Mouse (Mus musculus) forebrain, embryonic 14.5 days (tissue): ENCODE measurements around the gene Gm10447. TPM values are rescaled to one million over a fixed set of nuclear protein-coding genes. Genes with fewer than 3 reads are reported as not detected.

Experiments
- ATAC-seq: fragments of 200-750 bp; cut with Nextera tagmentation; 2 replicates; pipeline ENCODE4 v1.8.0; 2017; ENCODE audit warnings: mild to moderate bottlenecking, moderate library complexity
- DNase-seq: peaks from one replicate; pipeline ENCODE4 v3.0.0-alpha.2; 2015; ENCODE audit warnings: low spot score
- H3K27ac ChIP-seq: fragments of 300-500 bp; sonication (generic); 2 replicates; pipeline ENCODE4 v1.5.1; 2014; ENCODE audit warnings: low read depth, mild to moderate bottlenecking, control low read depth, low read length, moderate library complexity
- H3K27me3 ChIP-seq: fragments of 300-500 bp; sonication (generic); replicated peaks from 2 replicates; pipeline ENCODE4 v1.6.1; 2014; ENCODE audit warnings: low read length, control low read depth, mixed read lengths; ENCODE audit not compliant: control insufficient read depth, insufficient read depth
- H3K36me3 ChIP-seq: fragments of 300-500 bp; sonication (generic); 2 replicates; pipeline ENCODE4 v1.6.1; 2014; ENCODE audit warnings: low read length, control low read depth; ENCODE audit not compliant: control insufficient read depth, insufficient read depth
- H3K4me1 ChIP-seq: fragments of 300-500 bp; sonication (generic); 2 replicates; pipeline ENCODE4 v1.6.1; 2014; ENCODE audit warnings: antibody characterized with exemption, low read length, control low read depth; ENCODE audit not compliant: control insufficient read depth, insufficient read depth
- H3K4me2 ChIP-seq: fragments of 300-500 bp; sonication (generic); 2 replicates; pipeline ENCODE4 v1.6.1; 2014; ENCODE audit warnings: mild to moderate bottlenecking, control low read depth, low read length
- H3K4me3 ChIP-seq: fragments of 300-500 bp; sonication (generic); 2 replicates; pipeline ENCODE4 v1.5.1; 2014; ENCODE audit warnings: low read depth, low read length, control low read depth
- H3K9ac ChIP-seq: fragments of 300-500 bp; sonication (generic); 2 replicates; pipeline ENCODE4 v1.6.1; 2014; ENCODE audit warnings: mild to moderate bottlenecking, low read length, control low read depth, moderate library complexity
- H3K9me3 ChIP-seq: fragments of 300-500 bp; sonication (generic); replicated peaks from 2 replicates; pipeline ENCODE4 v1.6.1; 2016; ENCODE audit warnings: low read length, control low read depth, mixed read lengths; ENCODE audit not compliant: control insufficient read depth
- WGBS: fragments of 180-500 bp; shearing (Covaris S2); extraction: QIAGEN DNeasy Blood & Tissue Kit; methylation state at CpG from one replicate; pipeline ENCODE4 v1.1.7; 2014; 5-methylcytosine and 5-hydroxymethylcytosine counted together
- polyA plus RNA-seq: library from polyadenylated mRNA; unstranded; fragments of >200 nt; fragmentation: Nextera tagmentation; extraction: Ambion mirVana; gene quantifications from 2 replicates; pipeline ENCODE4 v1.2.1, GENCODE M21; 2014

Gene Gm10447
- polyA plus RNA-seq, 1 experiment from 2014 or later, result not detected

- Histone ChIP-seq H3K36me3 (no peaks in the 10 kb centered on the region), H3K4me2 (no peak overlapping the region), H3K9me3 (no peaks in the 10 kb centered on the region), H3K9ac (no peak overlapping the region), H3K4me3 (no peak overlapping the region), H3K27ac (no peak overlapping the region), H3K4me1 (no peaks in the 10 kb centered on the region), H3K27me3 (peaks cover 17% of the 10 kb centered on the region)
- WGBS, result 86% methylated on average over 5 of the region's 5 CpGs
- ATAC-seq (no peak), DNase-seq (no peak)
These were observed 3.9 kb downstream of the Gm10447 start for GRCm38 (mm10) chr11:53453031-53453430.

- no peak for ATAC-seq
- 94% methylated on average over 9 of the region's 9 CpGs for WGBS
- H3K4me3 ChIP-seq, result no peak overlapping the region
- no peak for DNase-seq
- no peak overlapping the region for H3K27ac ChIP-seq
- no peaks in the 10 kb centered on the region for H3K36me3 ChIP-seq
- H3K27me3 ChIP-seq, result peaks cover 10% of the 10 kb centered on the region
- H3K4me1 ChIP-seq, result no peaks in the 10 kb centered on the region
- H3K9ac ChIP-seq, result no peak overlapping the region
- H3K4me2 ChIP-seq, result no peak overlapping the region
- H3K9me3 ChIP-seq, result no peaks in the 10 kb centered on the region
These were observed 4.5 kb downstream of the Gm10447 start for GRCm38 (mm10) chr11:53452396-53452795.

- DNase-seq, result no peak
- H3K4me2 ChIP-seq, result no peak overlapping the region
- WGBS, result 88% methylated on average over 2 of the region's 2 CpGs
- H3K9ac ChIP-seq, result no peak overlapping the region
- no peaks in the 10 kb centered on the region for H3K36me3 ChIP-seq
- H3K9me3 ChIP-seq, result no peaks in the 10 kb centered on the region
- H3K27ac ChIP-seq, result no peak overlapping the region
- ATAC-seq, result no peak
- H3K4me1 ChIP-seq, result no peaks in the 10 kb centered on the region
- no peak overlapping the region for H3K4me3 ChIP-seq
- peaks cover 2% of the 10 kb centered on the region; the same call in 1 of the 2 replicates for H3K27me3 ChIP-seq
These were observed 5.5 kb downstream of the Gm10447 start for GRCm38 (mm10) chr11:53451361-53451760.

- Histone ChIP-seq H3K4me3 (no peak overlapping the region), H3K9me3 (no peaks in the 10 kb centered on the region), H3K36me3 (no peaks in the 10 kb centered on the region), H3K9ac (no peak overlapping the region), H3K27ac (no peak overlapping the region), H3K4me2 (no peak overlapping the region), H3K4me1 (no peaks in the 10 kb centered on the region), H3K27me3 (no peaks in the 10 kb centered on the region)
- WGBS, result 67% methylated on average over 15 of the region's 15 CpGs
- no peak for DNase-seq
- no peak for ATAC-seq
These were observed 6.7 kb downstream of the Gm10447 start for GRCm38 (mm10) chr11:53450070-53450705.

- H3K4me3 ChIP-seq, result no peak overlapping the region
- no peak overlapping the region for H3K27ac ChIP-seq
- no peaks in the 10 kb centered on the region for H3K36me3 ChIP-seq
- no peaks in the 10 kb centered on the region for H3K9me3 ChIP-seq
- H3K9ac ChIP-seq, result no peak overlapping the region
- no peaks in the 10 kb centered on the region for H3K27me3 ChIP-seq
- H3K4me1 ChIP-seq, result no peaks in the 10 kb centered on the region
- WGBS, result 83% methylated on average over 1 of the region's 1 CpGs
- ATAC-seq, result no peak
- H3K4me2 ChIP-seq, result no peak overlapping the region
- DNase-seq, result no peak
These were observed 8.4 kb downstream of the Gm10447 start for GRCm38 (mm10) chr11:53448529-53448928.

GRCm38 (mm10) chr11:53447996-53448395, 8.9 kb downstream of the Gm10447 start:
- H3K27ac ChIP-seq, result no peak overlapping the region
- DNase-seq (no peak), ATAC-seq (no peak)
- H3K9ac ChIP-seq, result no peak overlapping the region
- no peaks in the 10 kb centered on the region for H3K36me3 ChIP-seq
- H3K4me1 ChIP-seq, result no peaks in the 10 kb centered on the region
- H3K27me3 ChIP-seq, result no peaks in the 10 kb centered on the region
- H3K9me3 ChIP-seq, result no peaks in the 10 kb centered on the region
- no peak overlapping the region for H3K4me2 ChIP-seq
- WGBS, result 85% methylated on average over 8 of the region's 8 CpGs
- H3K4me3 ChIP-seq, result no peak overlapping the region

- Histone ChIP-seq H3K9me3 (no peaks in the 10 kb centered on the region), H3K36me3 (no peaks in the 10 kb centered on the region), H3K27me3 (no peaks in the 10 kb centered on the region), H3K9ac (no peak overlapping the region), H3K4me3 (no peak overlapping the region), H3K4me2 (no peak overlapping the region), H3K27ac (no peak overlapping the region), H3K4me1 (no peaks in the 10 kb centered on the region)
- WGBS, result 91% methylated on average over 13 of the region's 13 CpGs
- DNase-seq, result no peak
- no peak for ATAC-seq
These were observed 10.7 kb downstream of the Gm10447 start for GRCm38 (mm10) chr11:53446183-53446582.

GRCm38 (mm10) chr11:53445562-53445961, 11.3 kb downstream of the Gm10447 start:
- ATAC-seq (no peak), DNase-seq (no peak)
- Histone ChIP-seq H3K9me3 (no peaks in the 10 kb centered on the region), H3K4me2 (no peak overlapping the region), H3K27ac (no peak overlapping the region), H3K36me3 (no peaks in the 10 kb centered on the region), H3K9ac (no peak overlapping the region), H3K4me3 (no peak overlapping the region), H3K27me3 (no peaks in the 10 kb centered on the region), H3K4me1 (no peaks in the 10 kb centered on the region)
- 61% methylated on average over 13 of the region's 13 CpGs for WGBS

- no peaks in the 10 kb centered on the region for H3K27me3 ChIP-seq
- H3K27ac ChIP-seq, result no peak overlapping the region
- H3K4me1 ChIP-seq, result no peaks in the 10 kb centered on the region
- H3K9ac ChIP-seq, result no peak overlapping the region
- H3K36me3 ChIP-seq, result no peaks in the 10 kb centered on the region
- WGBS, result 48% methylated on average over 6 of the region's 6 CpGs
- H3K4me2 ChIP-seq, result no peak overlapping the region
- ATAC-seq (no peak), DNase-seq (no peak)
- no peaks in the 10 kb centered on the region for H3K9me3 ChIP-seq
- no peak overlapping the region for H3K4me3 ChIP-seq
These were observed 13.0 kb downstream of the Gm10447 start for GRCm38 (mm10) chr11:53443861-53444260.
